Mouse (Mus musculus) liver, embryonic 14.5 days (tissue): ENCODE measurements around the gene Ripor1.

ENCODE experiments used
- CTCF ChIP-seq: IDR thresholded peaks from 2 replicates; pipeline ENCODE4 v1.5.1; 2016; ENCODE audit warnings: antibody characterized with exemption, low read depth, control low read depth
- EP300 ChIP-seq: IDR thresholded peaks from 2 replicates; pipeline ENCODE4 v1.6.1; 2016; ENCODE audit warnings: antibody characterized with exemption, low read depth

DNA sequence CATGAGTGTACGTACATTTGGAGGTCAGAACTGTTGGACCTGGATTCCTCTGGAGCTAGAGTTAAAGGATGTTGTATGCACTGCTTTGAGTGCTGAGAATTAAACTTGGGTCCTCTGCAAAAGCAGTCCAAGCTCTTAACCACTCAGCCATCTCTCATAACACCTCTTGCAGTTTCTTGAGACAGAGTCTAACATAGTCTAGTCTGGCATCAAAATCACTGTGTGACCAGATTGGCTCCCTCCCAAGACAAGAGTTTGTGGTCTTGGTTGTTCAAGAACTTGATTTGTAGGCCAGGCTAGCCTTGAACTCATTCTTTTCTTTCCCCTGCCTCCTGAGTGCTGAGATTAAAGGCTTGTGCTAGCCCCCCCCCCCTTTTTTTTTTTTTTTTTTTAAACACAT is 43.9 kb downstream of the Ripor1 start:
- TF ChIP-seq CTCF, result no peak
- no peak for TF ChIP-seq EP300
